In genomic region chr4:98489386-98489785, GRCm38 (mm10) we compare ENCODE assay signal across 17 mouse cellular contexts.
DNase-seq lines count a peak whose midpoint lies in the region; ATAC-seq and TF ChIP-seq lines count a peak whose summit lies in the region.
"Had no signal": no experiment of that assay in that cellular context is flagged by ENCODE, and none has a peak within 500 bp of the region (broad histone marks: within the 10 kb centered on the region; RNA-seq: fewer than 3 reads in every experiment).

No protein-coding gene starts in this region.

- no peak overlapping the region for H3K9ac ChIP-seq in forebrain, embryonic 16.5 days (replicated peaks; ENCODE audit: low read depth, low read length)
- H3K9ac ChIP-seq in forebrain, embryonic 15.5 days (replicated peaks) = no peak overlapping the region
- H3K9ac ChIP-seq in intestine, postnatal 0 days (ENCODE audit: low read depth, low read length) = no peak overlapping the region
- H3K9ac ChIP-seq in intestine, embryonic 15.5 days = no peak overlapping the region
- H3K9ac ChIP-seq in midbrain, embryonic 14.5 days (replicated peaks; ENCODE audit: low read length) = no peak overlapping the region
- no peak overlapping the region for H3K9ac ChIP-seq in midbrain, embryonic 16.5 days (ENCODE audit: low read depth, low read length)
- H3K9ac ChIP-seq: midbrain, embryonic 12.5 days had no signal

- ATAC-seq in forebrain, embryonic 16.5 days = 0 out of 2 replicates have a peak, but pooled peaks have one; percentile 40
- no peak for ATAC-seq in forebrain, embryonic 15.5 days (replicated peaks)
- no peak for ATAC-seq in intestine, postnatal 0 days
- no peak for ATAC-seq in intestine, embryonic 15.5 days
- ATAC-seq in midbrain, embryonic 14.5 days (ENCODE audit: low FRiP score, low TSS enrichment) = no peak
- no peak for ATAC-seq in midbrain, embryonic 16.5 days
- ATAC-seq: inflammation-experienced regulatory T-cells, adult 6 months had no signal

- peak; percentile 15 for DNase-seq in midbrain, embryonic 14.5 days
- DNase-seq in hindlimb bud, embryonic 11.5 days (ENCODE audit: extremely low spot score, low read depth, low spot score) = peak; percentile 22
- no peak for DNase-seq in left cerebral cortex, postnatal 4 days
- DNase-seq: cerebellum, adult 11 months; cerebellum, postnatal 14 days; gastrocnemius, postnatal 36 days; heart, postnatal 36 days; thymus, adult 2 months had no signal

- H3K27ac ChIP-seq in forebrain, embryonic 16.5 days (ENCODE audit: low read length) = no peak overlapping the region
- H3K27ac ChIP-seq in forebrain, embryonic 15.5 days (replicated peaks) = no peak overlapping the region
- no peak overlapping the region for H3K27ac ChIP-seq in intestine, postnatal 0 days (ENCODE audit: low read depth, low read length)
- no peak overlapping the region for H3K27ac ChIP-seq in intestine, embryonic 15.5 days
- H3K27ac ChIP-seq in midbrain, embryonic 14.5 days (replicated peaks; ENCODE audit: low read depth, low read length) = no peak overlapping the region
- H3K27ac ChIP-seq in midbrain, embryonic 16.5 days (ENCODE audit: low read length) = no peak overlapping the region
- H3K27ac ChIP-seq: heart, embryonic 10.5 days; macrophage; midbrain, embryonic 12.5 days had no signal

- H3K9me3 ChIP-seq in forebrain, embryonic 16.5 days (ENCODE audit: control insufficient read depth, low read length) = no peaks in the 10 kb centered on the region
- no peaks in the 10 kb centered on the region for H3K9me3 ChIP-seq in forebrain, embryonic 15.5 days
- no peaks in the 10 kb centered on the region for H3K9me3 ChIP-seq in intestine, postnatal 0 days (ENCODE audit: control insufficient read depth)
- H3K9me3 ChIP-seq in intestine, embryonic 15.5 days = no peaks in the 10 kb centered on the region
- no peaks in the 10 kb centered on the region for H3K9me3 ChIP-seq in midbrain, embryonic 14.5 days (ENCODE audit: control insufficient read depth, low read length)
- no peaks in the 10 kb centered on the region for H3K9me3 ChIP-seq in midbrain, embryonic 16.5 days (replicated peaks; ENCODE audit: control insufficient read depth, low read length, poor library complexity, severe bottlenecking)
- H3K9me3 ChIP-seq: heart, embryonic 10.5 days; midbrain, embryonic 12.5 days had no signal

- H3K27me3 ChIP-seq in forebrain, embryonic 16.5 days (replicated peaks; ENCODE audit: control insufficient read depth, insufficient read depth, low read length) = no peaks in the 10 kb centered on the region
- no peaks in the 10 kb centered on the region for H3K27me3 ChIP-seq in forebrain, embryonic 15.5 days
- H3K27me3 ChIP-seq in intestine, postnatal 0 days (replicated peaks; ENCODE audit: control insufficient read depth, insufficient read depth, low read length) = no peaks in the 10 kb centered on the region
- no peaks in the 10 kb centered on the region for H3K27me3 ChIP-seq in intestine, embryonic 15.5 days (replicated peaks)
- H3K27me3 ChIP-seq in midbrain, embryonic 14.5 days (ENCODE audit: control insufficient read depth, insufficient read depth, low read length) = no peaks in the 10 kb centered on the region
- H3K27me3 ChIP-seq in midbrain, embryonic 16.5 days (ENCODE audit: control insufficient read depth, insufficient read depth, low read depth, low read length) = no peaks in the 10 kb centered on the region
- H3K27me3 ChIP-seq: midbrain, embryonic 12.5 days had no signal

- peak; percentile 46 for TF ChIP-seq CTCF in intestine, postnatal 0 days (IDR thresholded peaks at IDR 0.05; ENCODE audit: low read depth)

- no peaks in the 10 kb centered on the region for H3K4me1 ChIP-seq in forebrain, embryonic 16.5 days (replicated peaks; ENCODE audit: control insufficient read depth, insufficient read depth, low read length)
- no peaks in the 10 kb centered on the region for H3K4me1 ChIP-seq in forebrain, embryonic 15.5 days
- no peaks in the 10 kb centered on the region for H3K4me1 ChIP-seq in intestine, postnatal 0 days (replicated peaks; ENCODE audit: control insufficient read depth, insufficient read depth, low read length)
- H3K4me1 ChIP-seq in intestine, embryonic 15.5 days (replicated peaks) = no peaks in the 10 kb centered on the region
- H3K4me1 ChIP-seq in midbrain, embryonic 14.5 days (ENCODE audit: control insufficient read depth, insufficient read depth, low read length) = no peaks in the 10 kb centered on the region
- H3K4me1 ChIP-seq in midbrain, embryonic 16.5 days (ENCODE audit: control insufficient read depth, insufficient read depth, low read length) = no peaks in the 10 kb centered on the region
- H3K4me1 ChIP-seq: heart, embryonic 10.5 days; midbrain, embryonic 12.5 days had no signal

- intact Hi-C loops in left cerebral cortex, postnatal 4 days (cut with DNase I) = no loop called here

- no peak overlapping the region for H3K4me3 ChIP-seq in forebrain, embryonic 16.5 days (replicated peaks; ENCODE audit: low read length)
- H3K4me3 ChIP-seq in forebrain, embryonic 15.5 days = no peak overlapping the region
- no peak overlapping the region for H3K4me3 ChIP-seq in intestine, postnatal 0 days (ENCODE audit: low read depth, low read length)
- H3K4me3 ChIP-seq in intestine, embryonic 15.5 days (replicated peaks) = no peak overlapping the region
- no peak overlapping the region for H3K4me3 ChIP-seq in midbrain, embryonic 14.5 days (replicated peaks; ENCODE audit: low read depth, low read length)
- H3K4me3 ChIP-seq in midbrain, embryonic 16.5 days (ENCODE audit: low read depth, low read length) = no peak overlapping the region
- H3K4me3 ChIP-seq: heart, embryonic 10.5 days; midbrain, embryonic 12.5 days had no signal

- H3K36me3 ChIP-seq in forebrain, embryonic 16.5 days (ENCODE audit: control insufficient read depth, insufficient read depth) = no peaks in the 10 kb centered on the region
- H3K36me3 ChIP-seq in forebrain, embryonic 15.5 days = no peaks in the 10 kb centered on the region
- H3K36me3 ChIP-seq in intestine, postnatal 0 days (ENCODE audit: control insufficient read depth, insufficient read depth) = 0 out of 2 replicates have a peak, but pooled peaks cover 8% of the 10 kb centered on the region
- H3K36me3 ChIP-seq in intestine, embryonic 15.5 days = no peaks in the 10 kb centered on the region
- no peaks in the 10 kb centered on the region for H3K36me3 ChIP-seq in midbrain, embryonic 14.5 days (ENCODE audit: control insufficient read depth, insufficient read depth, low read length)
- H3K36me3 ChIP-seq in midbrain, embryonic 16.5 days (ENCODE audit: control insufficient read depth, insufficient read depth, low read length) = no peaks in the 10 kb centered on the region
- H3K36me3 ChIP-seq: heart, embryonic 10.5 days; midbrain, embryonic 12.5 days had no signal

- 36% methylated on average over 1 of the region's 1 CpGs for WGBS in forebrain, embryonic 16.5 days
- WGBS in forebrain, embryonic 15.5 days = 26% methylated on average over 1 of the region's 1 CpGs
- 60% methylated on average over 1 of the region's 1 CpGs for WGBS in intestine, postnatal 0 days
- WGBS in intestine, embryonic 15.5 days = 47% methylated on average over 1 of the region's 1 CpGs
- 71% methylated on average over 1 of the region's 1 CpGs for WGBS in midbrain, embryonic 14.5 days
- WGBS in midbrain, embryonic 16.5 days = 48% methylated on average over 1 of the region's 1 CpGs

- H3K4me2 ChIP-seq in forebrain, embryonic 16.5 days (ENCODE audit: low read length) = no peak overlapping the region
- H3K4me2 ChIP-seq in forebrain, embryonic 15.5 days (replicated peaks) = no peak overlapping the region
- H3K4me2 ChIP-seq in intestine, postnatal 0 days (replicated peaks; ENCODE audit: low read depth) = no peak overlapping the region
- H3K4me2 ChIP-seq in intestine, embryonic 15.5 days (replicated peaks) = no peak overlapping the region
- no peak overlapping the region for H3K4me2 ChIP-seq in midbrain, embryonic 14.5 days (ENCODE audit: low read length)
- no peak overlapping the region for H3K4me2 ChIP-seq in midbrain, embryonic 16.5 days (ENCODE audit: low read length)
- H3K4me2 ChIP-seq: midbrain, embryonic 12.5 days had no signal
